29 mouse cellular contexts compared by ENCODE assay signal in genomic region chr12:100670647-100671199, GRCm38 (mm10). TPM values are rescaled to one million over a fixed set of nuclear protein-coding genes. Genes with fewer than 3 reads are reported as not detected.
DNase-seq lines count a peak whose midpoint lies in the region; ATAC-seq and TF ChIP-seq lines count a peak whose summit lies in the region.
"Had no signal": no experiment of that assay in that cellular context is flagged by ENCODE, and none has a peak within 500 bp of the region (broad histone marks: within the 10 kb centered on the region; RNA-seq: fewer than 3 reads in every experiment).

No protein-coding gene starts in this region.

- WGBS in liver, embryonic 12.5 days (ENCODE audit: insufficient replicate concordance) = 21% methylated on average over 2 of the region's 2 CpGs
- 61% methylated on average over 2 of the region's 2 CpGs for WGBS in liver, postnatal 0 days (ENCODE audit: insufficient replicate concordance)

- H3K9ac ChIP-seq in liver, embryonic 12.5 days = no peak overlapping the region
- no peak overlapping the region for H3K9ac ChIP-seq in liver, postnatal 0 days (replicated peaks)
- H3K9ac ChIP-seq: embryonic facial prominence, embryonic 15.5 days; forebrain, embryonic 13.5 days; heart, embryonic 15.5 days; hindbrain, embryonic 12.5 days; intestine, embryonic 15.5 days; lung, embryonic 14.5 days; midbrain, embryonic 13.5 days; stomach, embryonic 15.5 days had no signal

- no peaks in the 10 kb centered on the region for H3K9me3 ChIP-seq in G1E (replicated peaks)
- H3K9me3 ChIP-seq in liver, embryonic 12.5 days (replicated peaks) = no peaks in the 10 kb centered on the region
- H3K9me3 ChIP-seq in liver, postnatal 0 days (ENCODE audit: low read length) = no peaks in the 10 kb centered on the region
- H3K9me3 ChIP-seq: embryonic facial prominence, embryonic 10.5 days; embryonic facial prominence, embryonic 15.5 days; forebrain, embryonic 13.5 days; heart, embryonic 10.5 days; heart, embryonic 15.5 days; hindbrain, embryonic 12.5 days; intestine, embryonic 15.5 days; midbrain, embryonic 13.5 days; stomach, embryonic 15.5 days had no signal

- H3K27me3 ChIP-seq in G1E (ENCODE audit: insufficient read depth, low read length) = no peaks in the 10 kb centered on the region
- H3K27me3 ChIP-seq in liver, embryonic 12.5 days (replicated peaks) = no peaks in the 10 kb centered on the region
- H3K27me3 ChIP-seq in liver, postnatal 0 days (ENCODE audit: insufficient read depth, low read length) = no peaks in the 10 kb centered on the region
- H3K27me3 ChIP-seq: embryonic facial prominence, embryonic 15.5 days; forebrain, embryonic 13.5 days; heart, embryonic 15.5 days; hindbrain, embryonic 12.5 days; intestine, embryonic 15.5 days; midbrain, embryonic 13.5 days; stomach, embryonic 15.5 days had no signal

- H3K4me3 ChIP-seq in G1E (ENCODE audit: low read depth, low read length) = peak overlapping the region; percentile 33; the same call in 1 of the 2 replicates
- H3K4me3 ChIP-seq in liver, embryonic 12.5 days = no peak overlapping the region
- H3K4me3 ChIP-seq in liver, postnatal 0 days (ENCODE audit: low read depth, low read length) = no peak overlapping the region
- H3K4me3 ChIP-seq: embryonic facial prominence, embryonic 10.5 days; embryonic facial prominence, embryonic 15.5 days; forebrain, embryonic 13.5 days; heart, embryonic 10.5 days; heart, embryonic 15.5 days; hindbrain, embryonic 12.5 days; intestine, embryonic 15.5 days; midbrain, embryonic 13.5 days; stomach, embryonic 15.5 days had no signal

- TF ChIP-seq EP300 in liver, postnatal 0 days (IDR thresholded peaks at IDR 0.05; ENCODE audit: low read depth) = peak; percentile 84

- H3K4me1 ChIP-seq in G1E (ENCODE audit: insufficient read depth, low read depth, low read length) = peaks cover 58% of the 10 kb centered on the region
- peaks cover 27% of the 10 kb centered on the region for H3K4me1 ChIP-seq in liver, embryonic 12.5 days
- peaks cover 2% of the 10 kb centered on the region; the same call in 1 of the 2 replicates for H3K4me1 ChIP-seq in liver, postnatal 0 days (ENCODE audit: insufficient read depth)
- H3K4me1 ChIP-seq: embryonic facial prominence, embryonic 10.5 days; embryonic facial prominence, embryonic 15.5 days; forebrain, embryonic 13.5 days; heart, embryonic 15.5 days; hindbrain, embryonic 12.5 days; intestine, embryonic 15.5 days; midbrain, embryonic 13.5 days; stomach, embryonic 15.5 days had no signal

- peaks cover 39% of the 10 kb centered on the region for H3K36me3 ChIP-seq in G1E (replicated peaks)
- H3K36me3 ChIP-seq in liver, embryonic 12.5 days = no peaks in the 10 kb centered on the region
- H3K36me3 ChIP-seq in liver, postnatal 0 days (replicated peaks; ENCODE audit: insufficient read depth, low read length) = peaks cover 4% of the 10 kb centered on the region; the same call in 1 of the 2 replicates
- H3K36me3 ChIP-seq: embryonic facial prominence, embryonic 10.5 days; embryonic facial prominence, embryonic 15.5 days; heart, embryonic 10.5 days; heart, embryonic 15.5 days; hindbrain, embryonic 12.5 days; intestine, embryonic 15.5 days; midbrain, embryonic 13.5 days; stomach, embryonic 15.5 days had no signal

- DNase-seq in G1E (ENCODE audit: low spot score) = peak; percentile 58
- peak; percentile 38 for DNase-seq in c-Kit-positive CD71-positive TER-119-positive erythroid progenitor cells, embryonic 14.5 days (ENCODE audit: low spot score)
- DNase-seq in liver, postnatal 0 days = no peak
- DNase-seq in urinary bladder, postnatal 4 days (ENCODE audit: low spot score in 2 of 2) = no peak
- DNase-seq in kidney, adult 8-10 months = no peak
- no peak for DNase-seq in cerebellum, adult 11-12 months
- DNase-seq: adrenal gland, adult 8-10 months; cerebellum, adult 11 months; cerebellum, postnatal 14 days; gastrocnemius, postnatal 10 days; heart, adult 11 months; kidney, adult 2 months; kidney, postnatal 4 days; left cerebral cortex, postnatal 4 days; lung, embryonic 14.5 days; right cerebral cortex, postnatal 25 days; thymus, postnatal 25 days had no signal

- H3K4me2 ChIP-seq in liver, embryonic 12.5 days = 0 out of 2 replicates have a peak overlapping the region, but pooled peaks have one; percentile 18
- H3K4me2 ChIP-seq in liver, postnatal 0 days (ENCODE audit: low read depth, low read length) = no peak overlapping the region
- H3K4me2 ChIP-seq: embryonic facial prominence, embryonic 15.5 days; forebrain, embryonic 13.5 days; heart, embryonic 15.5 days; hindbrain, embryonic 12.5 days; intestine, embryonic 15.5 days; lung, embryonic 14.5 days; midbrain, embryonic 13.5 days; stomach, embryonic 15.5 days had no signal

- peak; percentile 84 for ATAC-seq in G1E (ENCODE audit: extremely low read depth, insufficient number of reproducible peaks, low FRiP score, poor library complexity, severe bottlenecking)
- peak; percentile 70 for ATAC-seq in liver, embryonic 12.5 days
- peak; percentile 64 for ATAC-seq in liver, postnatal 0 days
- ATAC-seq: forebrain, embryonic 13.5 days; hindbrain, postnatal 0 days; intestine, embryonic 15.5 days; midbrain, embryonic 13.5 days had no signal

- TF ChIP-seq CTCF in G1E (IDR thresholded peaks at IDR 0.05; ENCODE audit: low read depth, low read length) = no peak
- no peak for TF ChIP-seq CTCF in liver, postnatal 0 days (IDR thresholded peaks at IDR 0.05; ENCODE audit: low read depth)

- peak overlapping the region; percentile 74 for H3K27ac ChIP-seq in liver, embryonic 12.5 days
- peak overlapping the region; percentile 29; the same call in 1 of the 2 replicates for H3K27ac ChIP-seq in liver, postnatal 0 days (ENCODE audit: low read depth)
- H3K27ac ChIP-seq: embryonic facial prominence, embryonic 10.5 days; embryonic facial prominence, embryonic 15.5 days; forebrain, embryonic 13.5 days; heart, embryonic 10.5 days; heart, embryonic 15.5 days; hindbrain, embryonic 12.5 days; hindbrain, postnatal 0 days; intestine, embryonic 15.5 days; kidney, postnatal 0 days; midbrain, embryonic 13.5 days; stomach, embryonic 15.5 days had no signal

RNA-seq across cellular contexts. Expression of gene Rps6ka5, which starts 56.1 kb away (rescaled TPM):
- 41.5 and 43.2 TPM in 2 replicates for total RNA-seq in G1E (2014; fragmentation: Nextera tagmentation)
- 52.2 TPM in 2 replicates for total RNA-seq in G1E (2017)
- 10.9 and 12.6 TPM in 2 replicates for polyA plus RNA-seq in G1E (2012)
- polyA plus RNA-seq in liver, embryonic 12.5 days (2016; fragmentation: Nextera tagmentation; extraction: Ambion mirVana) = 2.2 and 2.5 TPM in 2 replicates
- polyA plus RNA-seq in liver, postnatal 0 days (2015; fragmentation: Nextera tagmentation; extraction: Ambion mirVana) = 1.3 and 1.6 TPM in 2 replicates

Comparison
In these comparisons a context has a peak if more than half of its experiments do, and no peak if none do; other contexts are left out.
1. DNase-seq: peak in G1E (single experiment) and c-Kit-positive CD71-positive TER-119-positive erythroid progenitor cells, embryonic 14.5 days (single experiment); none in liver, postnatal 0 days (single experiment), urinary bladder, postnatal 4 days (0 of 2), kidney, adult 8-10 months (0 of 2) and cerebellum, adult 11-12 months (single experiment).
2. Peak in every context shown above with its lines, with median percentiles within 50 percentile points of each other: ATAC-seq.